Mouse (Mus musculus) myocyte (in vitro differentiated cells): ENCODE measurements around the gene Tlk2. TPM values are rescaled to one million over a fixed set of nuclear protein-coding genes. Genes with fewer than 3 reads are reported as not detected.

Experiments used
- H3K27me3 ChIP-seq: one replicate; pipeline ENCODE4 v1.6.1; 2011; ENCODE audit not compliant: control insufficient read depth, insufficient read depth, insufficient read length
- H3K36me3 ChIP-seq: one replicate; pipeline ENCODE4 v1.6.1; 2011; ENCODE audit not compliant: control insufficient read depth, insufficient read depth
- H3K4me2 ChIP-seq: one replicate; pipeline ENCODE4 v1.6.1; 2011; ENCODE audit warnings: low read depth, control low read depth
- H3K4me3 ChIP-seq: one replicate; pipeline ENCODE4 v1.5.1; 2011; ENCODE audit warnings: mild to moderate bottlenecking, control low read depth, moderate library complexity
- H3K79me2 ChIP-seq: one replicate; pipeline ENCODE4 v1.6.1; 2011; ENCODE audit not compliant: control insufficient read depth, insufficient read depth
- H3ac ChIP-seq: one replicate; pipeline ENCODE4 v1.6.1; 2011; ENCODE audit not compliant: control insufficient read depth, insufficient read length
- CEBPB ChIP-seq: IDR thresholded peaks from 2 replicates; pipeline ENCODE4 v1.6.1; 2011; ENCODE audit warnings: mild to moderate bottlenecking, moderate library complexity; ENCODE audit not compliant: poor library complexity, insufficient read depth, severe bottlenecking
- E2F4 ChIP-seq: IDR thresholded peaks from one replicate; pipeline ENCODE4 v1.6.1; 2011; ENCODE audit warnings: mild to moderate bottlenecking, control low read depth, moderate library complexity; ENCODE audit not compliant: insufficient read depth
- MAX ChIP-seq: IDR thresholded peaks from one replicate; pipeline ENCODE4 v1.6.1; 2011; ENCODE audit warnings: low read depth, mild to moderate bottlenecking, control low read depth
- MYOD1 ChIP-seq, 3 experiments: IDR thresholded peaks; one replicate each; pipeline ENCODE4 v1.6.1; 2011; ENCODE audit warnings: control low read depth in 2 of 3, low read depth in 2 of 3, mild to moderate bottlenecking in 2 of 3, moderate library complexity in 1 of 3; ENCODE audit not compliant: insufficient read length in 2 of 3, control insufficient read depth in 1 of 3
- MYOG ChIP-seq, 3 experiments: IDR thresholded peaks; one replicate each; pipeline ENCODE4 v1.6.1; 2011; ENCODE audit warnings: control low read depth in 2 of 3, low read depth in 2 of 3, mild to moderate bottlenecking in 2 of 3; ENCODE audit not compliant: insufficient read length in 2 of 3, control insufficient read depth in 1 of 3, insufficient read depth in 1 of 3
- POLR2A ChIP-seq: IDR thresholded peaks from one replicate; pipeline ENCODE4 v1.6.1; 2011; ENCODE audit warnings: low read depth, mild to moderate bottlenecking, control low read depth, moderate library complexity; ENCODE audit not compliant: insufficient read length
- POLR2AphosphoS2 ChIP-seq: IDR thresholded peaks from one replicate; pipeline ENCODE4 v1.6.1; 2011; ENCODE audit warnings: low read depth, control low read depth; ENCODE audit not compliant: insufficient read length
- REST ChIP-seq: IDR thresholded peaks from one replicate; pipeline ENCODE4 v1.6.1; 2011; ENCODE audit warnings: mild to moderate bottlenecking, control low read depth, moderate library complexity; ENCODE audit not compliant: insufficient read depth, insufficient read length
- SRF ChIP-seq: IDR thresholded peaks from one replicate; pipeline ENCODE4 v1.6.1; 2011; ENCODE audit warnings: low read depth; ENCODE audit not compliant: control insufficient read depth, insufficient read length
- TCF12 ChIP-seq: IDR thresholded peaks from one replicate; pipeline ENCODE4 v1.6.1; 2011; ENCODE audit warnings: mild to moderate bottlenecking, control low read depth; ENCODE audit not compliant: poor library complexity, insufficient read depth, severe bottlenecking
- TCF3 ChIP-seq: IDR thresholded peaks from one replicate; pipeline ENCODE4 v1.6.1; 2011; ENCODE audit warnings: low read depth, control low read depth; ENCODE audit not compliant: insufficient read length
- USF1 ChIP-seq: IDR thresholded peaks from one replicate; pipeline ENCODE4 v1.6.1; 2011; ENCODE audit warnings: low read depth, mild to moderate bottlenecking, control low read depth, moderate library complexity
- polyA plus RNA-seq: library from polyadenylated mRNA; unstranded; fragments of >200 nt; fragmentation: generic; extraction: Trizol; gene quantifications from one replicate; pipeline ENCODE4 v1.2.1, GENCODE M21; 2012; ENCODE audit warnings: missing spikeins

The Tlk2 gene
- polyA plus RNA-seq, 1 experiment: 26.8 TPM

GRCm38 (mm10) chr11:105323530-105323929, 144.9 kb downstream of the Tlk2 start:
- TF ChIP-seq POLR2A (no peak), E2F4 (no peak), POLR2AphosphoS2 (no peak), TCF3 (no peak), TCF12 (no peak), CEBPB (no peak), SRF (no peak), MYOG (IDR thresholded peaks at IDR 0.05; ENCODE audit: control insufficient read depth in 1 of 3, insufficient read depth in 1 of 3, insufficient read length in 2 of 3, low read depth in 2 of 3) (no peak)
- H3K27me3 ChIP-seq: no peaks in the 10 kb centered on the region
- no peak overlapping the region for H3K4me3 ChIP-seq
- H3K36me3 ChIP-seq: peaks cover 4% of the 10 kb centered on the region
- no peak overlapping the region for H3ac ChIP-seq
- H3K79me2 ChIP-seq: peaks cover 14% of the 10 kb centered on the region
- no peak overlapping the region for H3K4me2 ChIP-seq

- Histone ChIP-seq H3ac (no peak overlapping the region), H3K36me3 (peaks cover 4% of the 10 kb centered on the region)
- TF ChIP-seq MYOD1 (IDR thresholded peaks at IDR 0.05; ENCODE audit: control insufficient read depth in 1 of 3, insufficient read length in 2 of 3, low read depth in 2 of 3) (no peak), CEBPB (no peak), MYOG (IDR thresholded peaks at IDR 0.05; ENCODE audit: control insufficient read depth in 1 of 3, insufficient read depth in 1 of 3, insufficient read length in 2 of 3, low read depth in 2 of 3) (no peak)
Observed at GRCm38 (mm10) chr11:105327101-105327500, 148.5 kb downstream of the Tlk2 start.

GRCm38 (mm10) chr11:105329962-105330361, 151.4 kb downstream of the Tlk2 start:
- H3K4me3 ChIP-seq: no peak overlapping the region
- TF ChIP-seq POLR2AphosphoS2 (no peak), REST (no peak), E2F4 (no peak), USF1 (no peak), MYOD1 (IDR thresholded peaks at IDR 0.05; ENCODE audit: control insufficient read depth in 1 of 3, insufficient read length in 2 of 3, low read depth in 2 of 3) (no peak), TCF3 (no peak), POLR2A (no peak), MYOG (IDR thresholded peaks at IDR 0.05; ENCODE audit: control insufficient read depth in 1 of 3, insufficient read depth in 1 of 3, insufficient read length in 2 of 3, low read depth in 2 of 3) (no peak), CEBPB (no peak), TCF12 (no peak), SRF (no peak), MAX (no peak)
- no peaks in the 10 kb centered on the region for H3K27me3 ChIP-seq
- no peaks in the 10 kb centered on the region for H3K79me2 ChIP-seq
- H3K4me2 ChIP-seq: no peak overlapping the region
- no peak overlapping the region for H3ac ChIP-seq
- H3K36me3 ChIP-seq: peaks cover 4% of the 10 kb centered on the region

More at GRCm38 (mm10) chr11:105327101-105327500, 148.5 kb downstream of the Tlk2 start:
- Histone ChIP-seq H3K27me3 (no peaks in the 10 kb centered on the region), H3K4me2 (no peak overlapping the region), H3K4me3 (no peak overlapping the region), H3K79me2 (peaks cover 8% of the 10 kb centered on the region)

GRCm38 (mm10) chr11:105331129-105331528, 152.5 kb downstream of the Tlk2 start:
- H3ac ChIP-seq: no peak overlapping the region
- H3K36me3 ChIP-seq: no peaks in the 10 kb centered on the region
- no peak overlapping the region for H3K4me3 ChIP-seq
- no peak overlapping the region for H3K4me2 ChIP-seq
- H3K79me2 ChIP-seq: no peaks in the 10 kb centered on the region
- TF ChIP-seq E2F4: no peak
- TF ChIP-seq POLR2A: no peak
- TF ChIP-seq TCF3: no peak
- TF ChIP-seq CEBPB: no peak
- no peak for TF ChIP-seq MYOD1 (IDR thresholded peaks at IDR 0.05; ENCODE audit: control insufficient read depth in 1 of 3, insufficient read length in 2 of 3, low read depth in 2 of 3)
- no peak for TF ChIP-seq USF1
- TF ChIP-seq SRF: no peak
- TF ChIP-seq MYOG (IDR thresholded peaks at IDR 0.05; ENCODE audit: control insufficient read depth in 1 of 3, insufficient read depth in 1 of 3, insufficient read length in 2 of 3, low read depth in 2 of 3): no peak
- no peak for TF ChIP-seq REST
- no peak for TF ChIP-seq TCF12
- TF ChIP-seq MAX: no peak
- no peak for TF ChIP-seq POLR2AphosphoS2
- no peaks in the 10 kb centered on the region for H3K27me3 ChIP-seq

GRCm38 (mm10) chr11:105331732-105332131, 153.1 kb downstream of the Tlk2 start:
- Histone ChIP-seq H3K36me3 (no peaks in the 10 kb centered on the region), H3ac (no peak overlapping the region), H3K79me2 (no peaks in the 10 kb centered on the region), H3K4me2 (no peak overlapping the region), H3K27me3 (no peaks in the 10 kb centered on the region), H3K4me3 (no peak overlapping the region)
- TF ChIP-seq POLR2A (no peak), SRF (no peak), E2F4 (no peak), MYOD1 (IDR thresholded peaks at IDR 0.05; ENCODE audit: control insufficient read depth in 1 of 3, insufficient read length in 2 of 3, low read depth in 2 of 3) (no peak), TCF3 (no peak), REST (no peak), USF1 (no peak), CEBPB (no peak), POLR2AphosphoS2 (no peak), TCF12 (no peak), MYOG (IDR thresholded peaks at IDR 0.05; ENCODE audit: control insufficient read depth in 1 of 3, insufficient read depth in 1 of 3, insufficient read length in 2 of 3, low read depth in 2 of 3) (no peak), MAX (no peak)
